Mouse (Mus musculus) kidney, adult 2 months (tissue): ENCODE results near the gene Ascc1. TPM values are rescaled to one million over a fixed set of nuclear protein-coding genes. Genes with fewer than 3 reads are reported as not detected.
"Not testable (repeated sequence)": the region's sequence is repeated elsewhere in the genome, so short reads cannot be mapped to it uniquely, and the experiment has no call there.

Experiments
- DNase-seq: peaks from one replicate; pipeline ENCODE4 v3.0.0; 2021
- H3K27ac ChIP-seq: fragments of 200-500 bp; 2 replicates; pipeline ENCODE4 v1.5.1; 2012; ENCODE audit warnings: low read depth, low read length, control low read depth, inconsistent platforms; ENCODE audit not compliant: insufficient read depth
- H3K27me3 ChIP-seq: fragments of 200-500 bp; replicated peaks from 2 replicates; pipeline ENCODE4 v1.6.1; 2012; ENCODE audit warnings: mild to moderate bottlenecking, moderate library complexity, low read length, inconsistent platforms; ENCODE audit not compliant: control insufficient read depth, insufficient read depth
- H3K36me3 ChIP-seq: fragments of 200-500 bp; 2 replicates; pipeline ENCODE4 v1.6.1; 2012; ENCODE audit warnings: mild to moderate bottlenecking, moderate library complexity, low read length, inconsistent platforms; ENCODE audit not compliant: control insufficient read depth, insufficient read depth
- H3K4me1 ChIP-seq: fragments of 200-500 bp; 2 replicates; pipeline ENCODE4 v1.6.1; 2011; ENCODE audit warnings: low read length; ENCODE audit not compliant: control insufficient read depth, insufficient read depth
- H3K4me3 ChIP-seq: fragments of 200-500 bp; 2 replicates; pipeline ENCODE4 v1.5.1; 2011; ENCODE audit warnings: mild to moderate bottlenecking, low read depth, low read length, control low read depth; ENCODE audit not compliant: insufficient read depth
- CTCF ChIP-seq: fragments of 200-500 bp; conservative IDR thresholded peaks from 2 replicates; pipeline ENCODE4 v1.5.1; 2011; ENCODE audit warnings: low read depth, mild to moderate bottlenecking, control low read depth, low read length, moderate library complexity, mixed read lengths; ENCODE audit not compliant: insufficient read depth, insufficient read length
- POLR2A ChIP-seq: fragments of 200-500 bp; IDR thresholded peaks from one replicate; pipeline ENCODE4 v1.6.1; 2011; ENCODE audit warnings: low read depth, low read length, control low read depth
- whole genome bisulfite sequencing: fragments of 180-500 bp; shearing (Covaris S2); methylation state at CpG from one replicate; pipeline ENCODE4 v1.1.7; 2018; 5-methylcytosine and 5-hydroxymethylcytosine counted together
- polyA plus RNA-seq: library from polyadenylated mRNA; depleted of rRNA; stranded (reverse); fragments of >200 nt; gene quantifications from 2 replicates; pipeline ENCODE4 v1.2.3, GENCODE M21; 2012

The Ascc1 gene
- polyA plus RNA-seq, 1 experiment: 132 TPM

DNA sequence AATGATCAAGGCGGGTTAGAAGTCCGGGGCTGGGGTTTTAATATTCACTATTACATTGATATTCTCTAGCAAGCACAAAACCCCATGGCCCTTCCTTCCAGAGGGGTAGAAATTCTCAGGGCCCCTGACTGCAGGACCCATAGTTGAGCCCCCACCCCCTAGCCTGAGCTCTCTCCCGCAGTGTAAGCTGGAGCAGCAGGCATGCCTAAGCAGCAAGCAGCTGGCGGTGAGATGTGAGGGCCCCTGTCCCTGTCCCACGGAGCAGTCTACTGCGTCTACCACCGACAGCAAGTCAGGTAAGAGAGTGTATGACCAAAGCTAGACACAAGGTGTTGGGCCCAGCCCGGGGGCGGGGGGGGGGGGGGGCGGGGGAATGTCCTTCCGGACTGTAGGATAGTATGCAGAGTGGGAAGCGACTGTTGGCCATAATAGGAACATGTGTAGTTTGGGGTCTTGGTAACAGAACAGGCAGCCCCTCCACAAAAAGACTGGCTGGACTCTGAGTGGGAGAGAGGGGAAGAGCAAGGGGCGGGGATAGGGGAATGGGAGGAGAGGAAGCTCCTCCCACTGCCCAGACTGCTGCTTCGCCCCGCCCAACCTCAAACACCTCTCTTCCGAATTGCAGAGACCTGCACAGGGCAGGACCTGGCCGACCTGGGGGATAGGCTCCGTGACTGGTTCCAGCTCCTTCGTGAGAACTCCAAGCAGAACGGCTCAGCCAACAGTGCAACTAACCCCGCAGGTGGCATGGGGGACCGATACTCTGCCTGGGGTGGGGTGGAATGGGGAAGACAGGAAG is 123.1 kb downstream of the Ascc1 start:
- H3K27me3 ChIP-seq: no peaks in the 10 kb centered on the region
- 40% methylated on average over 22 of the region's 22 CpGs for WGBS
- H3K27ac ChIP-seq: no peak overlapping the region
- TF ChIP-seq CTCF: no peak
- no peak for TF ChIP-seq POLR2A
- H3K36me3 ChIP-seq: no peaks in the 10 kb centered on the region
- DNase-seq: no peak
- no peak overlapping the region for H3K4me3 ChIP-seq
- H3K4me1 ChIP-seq: no peaks in the 10 kb centered on the region

DNA sequence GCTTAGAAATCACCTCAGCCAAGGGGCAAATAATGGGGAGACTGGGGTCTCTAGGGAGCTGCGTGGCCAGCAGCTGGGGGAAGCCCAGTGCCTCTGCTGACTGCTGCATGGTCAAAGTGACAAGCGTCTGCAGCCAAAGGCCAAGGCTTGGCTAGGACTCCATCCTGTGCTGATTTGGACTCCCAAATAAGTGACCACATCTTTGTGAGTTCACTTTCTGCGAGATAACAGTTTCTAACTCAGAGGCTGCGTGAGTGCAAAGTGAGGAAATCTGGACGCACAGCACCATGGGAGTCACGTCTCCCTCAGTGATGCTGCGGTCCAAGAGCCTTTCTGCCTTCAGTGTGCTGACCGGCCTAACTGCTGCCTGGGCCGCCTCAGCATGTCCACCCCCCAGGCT is 125.7 kb downstream of the Ascc1 start:
- no peaks in the 10 kb centered on the region for H3K27me3 ChIP-seq
- WGBS: 85% methylated on average over 9 of the region's 9 CpGs
- H3K4me1 ChIP-seq: no peaks in the 10 kb centered on the region
- DNase-seq: no peak
- TF ChIP-seq CTCF: no peak
- TF ChIP-seq POLR2A: no peak
- H3K36me3 ChIP-seq: no peaks in the 10 kb centered on the region
- no peak overlapping the region for H3K27ac ChIP-seq
- no peak overlapping the region for H3K4me3 ChIP-seq

GRCm38 (mm10) chr10:60130504-60130903 is 127.9 kb downstream of the Ascc1 start:
- no peaks in the 10 kb centered on the region for H3K36me3 ChIP-seq
- TF ChIP-seq CTCF: no peak
- no peak for TF ChIP-seq POLR2A
- no peaks in the 10 kb centered on the region for H3K27me3 ChIP-seq
- H3K4me1 ChIP-seq: no peaks in the 10 kb centered on the region
- H3K4me3 ChIP-seq: no peak overlapping the region
- WGBS: 85% methylated on average over 4 of the region's 4 CpGs
- no peak for DNase-seq
- no peak overlapping the region for H3K27ac ChIP-seq

- H3K4me1 ChIP-seq: no peaks in the 10 kb centered on the region
- DNase-seq: no peak
- TF ChIP-seq POLR2A (no peak), CTCF (no peak)
- 47% methylated on average over 6 of the region's 6 CpGs for WGBS
- H3K27me3 ChIP-seq: no peaks in the 10 kb centered on the region
- no peaks in the 10 kb centered on the region for H3K36me3 ChIP-seq
- H3K4me3 ChIP-seq: no peak overlapping the region
- H3K27ac ChIP-seq: no peak overlapping the region
Observed at GRCm38 (mm10) chr10:60133501-60133900, 130.9 kb downstream of the Ascc1 start.

GRCm38 (mm10) chr10:60134201-60134600 is 131.6 kb downstream of the Ascc1 start:
- WGBS: 66% methylated on average over 9 of the region's 9 CpGs

GRCm38 (mm10) chr10:60136010-60136409 is 133.4 kb downstream of the Ascc1 start:
- 52% methylated on average over 1 of the region's 1 CpGs for WGBS
- H3K4me1 ChIP-seq, H3K27me3 ChIP-seq, DNase-seq, H3K4me3 ChIP-seq, H3K27ac ChIP-seq, H3K36me3 ChIP-seq: not testable (repeated sequence)

More at GRCm38 (mm10) chr10:60134201-60134600, 131.6 kb downstream of the Ascc1 start:
- no peaks in the 10 kb centered on the region for H3K27me3 ChIP-seq
- H3K4me3 ChIP-seq: no peak overlapping the region
- TF ChIP-seq POLR2A: no peak
- TF ChIP-seq CTCF: no peak
- DNase-seq: no peak
- no peak overlapping the region for H3K27ac ChIP-seq
- H3K36me3 ChIP-seq: no peaks in the 10 kb centered on the region
- no peaks in the 10 kb centered on the region for H3K4me1 ChIP-seq

GRCm38 (mm10) chr10:60136935-60137334 is 134.3 kb downstream of the Ascc1 start:
- no peaks in the 10 kb centered on the region for H3K4me1 ChIP-seq
- H3K27ac ChIP-seq: no peak overlapping the region
- DNase-seq: no peak
- WGBS: 64% methylated on average over 7 of the region's 7 CpGs
- TF ChIP-seq POLR2A: no peak
- no peak for TF ChIP-seq CTCF
- no peak overlapping the region for H3K4me3 ChIP-seq
- H3K36me3 ChIP-seq: no peaks in the 10 kb centered on the region
- no peaks in the 10 kb centered on the region for H3K27me3 ChIP-seq

DNA sequence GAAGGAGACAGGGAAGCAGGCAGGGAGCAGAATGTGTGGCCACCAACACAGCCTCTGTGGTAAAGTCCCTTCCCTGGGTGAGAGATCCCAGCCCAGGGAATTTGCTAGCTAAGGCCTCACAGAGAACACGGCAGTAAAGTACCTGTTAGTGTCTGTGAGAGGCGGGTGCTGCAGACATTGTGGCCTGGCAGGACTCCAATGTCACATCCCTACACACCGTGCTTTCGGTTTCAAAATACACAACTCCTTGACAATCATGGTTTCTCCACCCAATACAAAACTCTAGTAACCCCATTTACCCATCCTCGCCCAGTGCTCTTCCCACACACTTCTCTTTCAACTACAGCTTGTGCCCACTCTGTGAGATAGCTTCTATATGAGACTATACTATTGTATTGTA is 136.1 kb downstream of the Ascc1 start:
- Histone ChIP-seq H3K4me3 (no peak overlapping the region), H3K36me3 (no peaks in the 10 kb centered on the region), H3K27ac (no peak overlapping the region), H3K4me1 (no peaks in the 10 kb centered on the region), H3K27me3 (no peaks in the 10 kb centered on the region)
- WGBS: 81% methylated on average over 5 of the region's 5 CpGs
- TF ChIP-seq CTCF (no peak), POLR2A (no peak)
- no peak for DNase-seq
